Mouse (Mus musculus) embryonic facial prominence, embryonic 15.5 days (tissue): Measurements from ENCODE around the gene Cdkal1. TPM values are rescaled to one million over a fixed set of nuclear protein-coding genes. Genes with fewer than 3 reads are reported as not detected.
A peak's percentile ranks its signal among the peaks of the same experiment; 100 is the strongest.

ENCODE experiments used
- ATAC-seq: fragments of 200-750 bp; cut with Nextera tagmentation; 2 replicates; pipeline ENCODE4 v1.8.0; 2017; ENCODE audit warnings: low read depth, moderate TSS enrichment; ENCODE audit not compliant: insufficient number of reproducible peaks, low FRiP score, low TSS enrichment
- H3K27ac ChIP-seq: fragments of 300-500 bp; sonication (generic); replicated peaks from 2 replicates; pipeline ENCODE4 v1.5.1; 2015; ENCODE audit warnings: mild to moderate bottlenecking, inconsistent platforms
- H3K27me3 ChIP-seq: fragments of 300-500 bp; sonication (generic); 2 replicates; pipeline ENCODE4 v1.6.1; 2015; ENCODE audit warnings: inconsistent platforms
- H3K36me3 ChIP-seq: fragments of 300-500 bp; sonication (generic); 2 replicates; pipeline ENCODE4 v1.6.1; 2015; ENCODE audit warnings: mild to moderate bottlenecking, inconsistent platforms
- H3K4me1 ChIP-seq: fragments of 300-500 bp; sonication (generic); 2 replicates; pipeline ENCODE4 v1.6.1; 2015; ENCODE audit warnings: inconsistent platforms
- H3K4me2 ChIP-seq: fragments of 300-500 bp; sonication (generic); replicated peaks from 2 replicates; pipeline ENCODE4 v1.6.1; 2015; ENCODE audit warnings: mild to moderate bottlenecking, inconsistent platforms
- H3K4me3 ChIP-seq: fragments of 300-500 bp; sonication (generic); replicated peaks from 2 replicates; pipeline ENCODE4 v1.5.1; 2015; ENCODE audit warnings: mild to moderate bottlenecking, inconsistent platforms
- H3K9ac ChIP-seq: fragments of 300-500 bp; sonication (generic); 2 replicates; pipeline ENCODE4 v1.6.1; 2015; ENCODE audit warnings: inconsistent platforms
- H3K9me3 ChIP-seq: fragments of 300-500 bp; sonication (generic); replicated peaks from 2 replicates; pipeline ENCODE4 v1.6.1; 2016; ENCODE audit warnings: inconsistent platforms
- WGBS: fragments of 180-500 bp; shearing (Covaris S2); methylation state at CpG from one replicate; pipeline ENCODE4 v1.1.7; 2015; 5-methylcytosine and 5-hydroxymethylcytosine counted together
- polyA plus RNA-seq: library from polyadenylated mRNA; unstranded; fragments of >200 nt; fragmentation: Nextera tagmentation; extraction: Ambion mirVana; gene quantifications from 2 replicates; pipeline ENCODE4 v1.2.1, GENCODE M21; 2015

Cdkal1 gene
- polyA plus RNA-seq, 1 experiment from 2014 or later, result 31.2 TPM

- no peak overlapping the region for H3K27ac ChIP-seq
Measured at GRCm38 (mm10) chr13:29609441-29609840, 246.0 kb downstream of the Cdkal1 start.

GRCm38 (mm10) chr13:29604241-29604640, 251.2 kb downstream of the Cdkal1 start:
- ATAC-seq, result no peak
- WGBS, result 19% methylated on average over 6 of the region's 7 CpGs
- H3K4me2 ChIP-seq, result no peak overlapping the region

More at GRCm38 (mm10) chr13:29609441-29609840, 246.0 kb downstream of the Cdkal1 start:
- H3K36me3 ChIP-seq, result no peaks in the 10 kb centered on the region
- 0 out of 2 replicates have a peak, but pooled peaks cover 4% of the 10 kb centered on the region for H3K4me1 ChIP-seq
- H3K4me2 ChIP-seq, result no peak overlapping the region
- ATAC-seq, result no peak
- no peaks in the 10 kb centered on the region for H3K27me3 ChIP-seq
- H3K9me3 ChIP-seq, result no peaks in the 10 kb centered on the region
- H3K4me3 ChIP-seq, result no peak overlapping the region
- 76% methylated on average over 5 of the region's 5 CpGs for WGBS
- no peak overlapping the region for H3K9ac ChIP-seq

GRCm38 (mm10) chr13:29603597-29603996, 251.9 kb downstream of the Cdkal1 start:
- no peak; the same call in 1 of the 2 replicates for ATAC-seq
- no peak overlapping the region for H3K4me3 ChIP-seq
- no peaks in the 10 kb centered on the region for H3K9me3 ChIP-seq
- WGBS, result 35% methylated on average over 6 of the region's 6 CpGs
- peak overlapping the region; percentile 51 for H3K27ac ChIP-seq
- peaks cover 9% of the 10 kb centered on the region; the same call in 1 of the 2 replicates for H3K4me1 ChIP-seq
- no peaks in the 10 kb centered on the region for H3K36me3 ChIP-seq
- no peak overlapping the region for H3K4me2 ChIP-seq
- no peak overlapping the region for H3K9ac ChIP-seq
- no peaks in the 10 kb centered on the region for H3K27me3 ChIP-seq

More at GRCm38 (mm10) chr13:29604241-29604640, 251.2 kb downstream of the Cdkal1 start:
- Histone ChIP-seq H3K27me3 (no peaks in the 10 kb centered on the region), H3K4me3 (no peak overlapping the region), H3K36me3 (no peaks in the 10 kb centered on the region), H3K27ac (no peak overlapping the region), H3K9me3 (no peaks in the 10 kb centered on the region), H3K4me1 (peaks cover 9% of the 10 kb centered on the region; the same call in 1 of the 2 replicates), H3K9ac (no peak overlapping the region)

- no peaks in the 10 kb centered on the region for H3K36me3 ChIP-seq
- H3K9ac ChIP-seq, result no peak overlapping the region
- WGBS, result 87% methylated on average over 2 of the region's 2 CpGs
- no peaks in the 10 kb centered on the region for H3K9me3 ChIP-seq
- H3K4me3 ChIP-seq, result no peak overlapping the region
- H3K27me3 ChIP-seq, result no peaks in the 10 kb centered on the region
- peaks cover 9% of the 10 kb centered on the region; the same call in 1 of the 2 replicates for H3K4me1 ChIP-seq
- no peak overlapping the region for H3K4me2 ChIP-seq
- ATAC-seq, result 0 out of 2 replicates have a peak, but pooled peaks have one; percentile 39
- H3K27ac ChIP-seq, result no peak overlapping the region
Measured at GRCm38 (mm10) chr13:29601033-29601432, 254.4 kb downstream of the Cdkal1 start.

- Histone ChIP-seq H3K27me3 (no peaks in the 10 kb centered on the region), H3K27ac (no peak overlapping the region), H3K9ac (no peak overlapping the region), H3K36me3 (no peaks in the 10 kb centered on the region), H3K4me3 (no peak overlapping the region), H3K4me2 (no peak overlapping the region), H3K9me3 (no peaks in the 10 kb centered on the region), H3K4me1 (peaks cover 9% of the 10 kb centered on the region; the same call in 1 of the 2 replicates)
- ATAC-seq, result no peak
- WGBS, result 62% methylated on average over 2 of the region's 2 CpGs
Measured at GRCm38 (mm10) chr13:29599646-29600045, 255.8 kb downstream of the Cdkal1 start.

- Histone ChIP-seq H3K36me3 (peaks cover 7% of the 10 kb centered on the region; the same call in 1 of the 2 replicates), H3K9ac (no peak overlapping the region), H3K27me3 (no peaks in the 10 kb centered on the region), H3K4me3 (no peak overlapping the region), H3K27ac (no peak overlapping the region), H3K4me1 (no peaks in the 10 kb centered on the region), H3K9me3 (0 out of 2 replicates have a peak, but pooled peaks cover 6% of the 10 kb centered on the region), H3K4me2 (no peak overlapping the region)
- WGBS, result 50% methylated on average over 3 of the region's 3 CpGs
- peak; percentile 63; the same call in 1 of the 2 replicates for ATAC-seq
Measured at GRCm38 (mm10) chr13:29596735-29597134, 258.7 kb downstream of the Cdkal1 start.

GRCm38 (mm10) chr13:29593096-29593495, 262.4 kb downstream of the Cdkal1 start:
- Histone ChIP-seq H3K27ac (no peak overlapping the region), H3K36me3 (peaks cover 7% of the 10 kb centered on the region; the same call in 1 of the 2 replicates), H3K9me3 (0 out of 2 replicates have a peak, but pooled peaks cover 6% of the 10 kb centered on the region), H3K4me2 (no peak overlapping the region), H3K4me3 (no peak overlapping the region), H3K27me3 (no peaks in the 10 kb centered on the region), H3K4me1 (no peaks in the 10 kb centered on the region), H3K9ac (no peak overlapping the region)
- ATAC-seq, result no peak
- WGBS, result 93% methylated on average over 3 of the region's 3 CpGs

- Histone ChIP-seq H3K9ac (no peak overlapping the region), H3K27me3 (no peaks in the 10 kb centered on the region), H3K4me2 (no peak overlapping the region), H3K36me3 (peaks cover 7% of the 10 kb centered on the region; the same call in 1 of the 2 replicates), H3K4me1 (no peaks in the 10 kb centered on the region), H3K27ac (no peak overlapping the region), H3K9me3 (0 out of 2 replicates have a peak, but pooled peaks cover 6% of the 10 kb centered on the region), H3K4me3 (no peak overlapping the region)
- WGBS, result 80% methylated on average over 5 of the region's 5 CpGs
- ATAC-seq, result no peak
Measured at GRCm38 (mm10) chr13:29590685-29591084, 264.8 kb downstream of the Cdkal1 start.

- H3K27ac ChIP-seq, result no peak overlapping the region
- peaks cover 7% of the 10 kb centered on the region; the same call in 1 of the 2 replicates for H3K36me3 ChIP-seq
- no peak overlapping the region for H3K4me3 ChIP-seq
- H3K4me1 ChIP-seq, result no peaks in the 10 kb centered on the region
- no peak overlapping the region for H3K4me2 ChIP-seq
- no peaks in the 10 kb centered on the region for H3K27me3 ChIP-seq
- H3K9ac ChIP-seq, result no peak overlapping the region
- H3K9me3 ChIP-seq, result 0 out of 2 replicates have a peak, but pooled peaks cover 6% of the 10 kb centered on the region
- no peak for ATAC-seq
- 78% methylated on average over 5 of the region's 5 CpGs for WGBS
Measured at GRCm38 (mm10) chr13:29590164-29590563, 265.3 kb downstream of the Cdkal1 start.

GRCm38 (mm10) chr13:29588693-29589092, 266.8 kb downstream of the Cdkal1 start:
- no peaks in the 10 kb centered on the region for H3K4me1 ChIP-seq
- H3K4me3 ChIP-seq, result no peak overlapping the region
- no peaks in the 10 kb centered on the region for H3K27me3 ChIP-seq
- 85% methylated on average over 4 of the region's 4 CpGs for WGBS
- no peak overlapping the region for H3K9ac ChIP-seq
- H3K4me2 ChIP-seq, result no peak overlapping the region
- ATAC-seq, result no peak
- peaks cover 7% of the 10 kb centered on the region; the same call in 1 of the 2 replicates for H3K36me3 ChIP-seq
- no peak overlapping the region for H3K27ac ChIP-seq
- 0 out of 2 replicates have a peak, but pooled peaks cover 6% of the 10 kb centered on the region for H3K9me3 ChIP-seq

GRCm38 (mm10) chr13:29581762-29582700, 273.4 kb downstream of the Cdkal1 start:
- no peak overlapping the region for H3K9ac ChIP-seq

More at GRCm38 (mm10) chr13:29581762-29582700, 273.4 kb downstream of the Cdkal1 start:
- 81% methylated on average over 9 of the region's 9 CpGs for WGBS
- Histone ChIP-seq H3K27ac (no peak overlapping the region), H3K36me3 (no peaks in the 10 kb centered on the region), H3K4me3 (no peak overlapping the region), H3K27me3 (no peaks in the 10 kb centered on the region), H3K4me2 (no peak overlapping the region), H3K9me3 (no peaks in the 10 kb centered on the region), H3K4me1 (no peaks in the 10 kb centered on the region)
- ATAC-seq, result no peak; the same call in 1 of the 2 replicates
